Mouse (Mus musculus) kidney, embryonic 15.5 days (tissue): Measurements from ENCODE around the gene Hoxd4. TPM values are rescaled to one million over a fixed set of nuclear protein-coding genes. Genes with fewer than 3 reads are reported as not detected.
A peak's percentile ranks its signal among the peaks of the same experiment; 100 is the strongest.

ENCODE experiments used
- ATAC-seq: fragments of 200-750 bp; cut with Nextera tagmentation; replicated peaks from 2 replicates; pipeline ENCODE4 v1.8.0; 2017; ENCODE audit warnings: moderate TSS enrichment; ENCODE audit not compliant: low FRiP score
- H3K27ac ChIP-seq: fragments of 300-500 bp; sonication (generic); 2 replicates; pipeline ENCODE4 v1.5.1; 2015; ENCODE audit warnings: mild to moderate bottlenecking, inconsistent platforms
- H3K27me3 ChIP-seq: fragments of 300-500 bp; sonication (generic); 2 replicates; pipeline ENCODE4 v1.6.1; 2015; ENCODE audit warnings: inconsistent platforms
- H3K36me3 ChIP-seq: fragments of 300-500 bp; sonication (generic); 2 replicates; pipeline ENCODE4 v1.6.1; 2015; ENCODE audit warnings: inconsistent platforms
- H3K4me1 ChIP-seq: fragments of 300-500 bp; sonication (generic); 2 replicates; pipeline ENCODE4 v1.6.1; 2015; ENCODE audit warnings: inconsistent platforms
- H3K4me2 ChIP-seq: fragments of 300-500 bp; sonication (generic); 2 replicates; pipeline ENCODE4 v1.6.1; 2015; ENCODE audit warnings: moderate library complexity, mild to moderate bottlenecking, inconsistent platforms
- H3K4me3 ChIP-seq: fragments of 300-500 bp; sonication (generic); replicated peaks from 2 replicates; pipeline ENCODE4 v1.5.1; 2015; ENCODE audit warnings: mild to moderate bottlenecking, inconsistent platforms
- H3K9ac ChIP-seq: fragments of 300-500 bp; sonication (generic); 2 replicates; pipeline ENCODE4 v1.6.1; 2015; ENCODE audit warnings: mild to moderate bottlenecking, inconsistent platforms
- H3K9me3 ChIP-seq: fragments of 300-500 bp; sonication (generic); replicated peaks from 2 replicates; pipeline ENCODE4 v1.6.1; 2016; ENCODE audit warnings: inconsistent platforms
- WGBS: fragments of 180-500 bp; shearing (Covaris S2); methylation state at CpG from one replicate; pipeline ENCODE4 v1.1.7; 2015; ENCODE audit warnings: mixed read lengths; 5-methylcytosine and 5-hydroxymethylcytosine counted together
- polyA plus RNA-seq: library from polyadenylated mRNA; unstranded; fragments of >200 nt; fragmentation: Nextera tagmentation; extraction: Ambion mirVana; gene quantifications from 2 replicates; pipeline ENCODE4 v1.2.1, GENCODE M21; 2015

Gene Hoxd4
- polyA plus RNA-seq, 1 experiment from 2014 or later = 5.6 TPM

GRCm38 (mm10) chr2:74672481-74673362 is 39.0 kb upstream of the Hoxd4 start:
- Histone ChIP-seq H3K4me3 (peak overlapping the region; percentile 41), H3K9ac (no peak overlapping the region), H3K27ac (no peak overlapping the region), H3K9me3 (no peaks in the 10 kb centered on the region), H3K4me2 (peak overlapping the region; percentile 69), H3K27me3 (peaks cover 94% of the 10 kb centered on the region), H3K4me1 (peaks cover 66% of the 10 kb centered on the region), H3K36me3 (no peaks in the 10 kb centered on the region)
- 5% methylated on average over 40 of the region's 40 CpGs for WGBS
- ATAC-seq = peak; percentile 17

- peaks cover 63% of the 10 kb centered on the region for H3K4me1 ChIP-seq
- 12% methylated on average over 24 of the region's 24 CpGs for WGBS
- H3K9ac ChIP-seq = no peak overlapping the region
- peak overlapping the region; percentile 26 for H3K4me2 ChIP-seq
- H3K27me3 ChIP-seq = peaks cover 83% of the 10 kb centered on the region
- no peak overlapping the region; the same call in 1 of the 2 replicates for H3K4me3 ChIP-seq
- no peaks in the 10 kb centered on the region for H3K36me3 ChIP-seq
- no peaks in the 10 kb centered on the region for H3K9me3 ChIP-seq
- ATAC-seq = no peak
- no peak overlapping the region for H3K27ac ChIP-seq
Observed at GRCm38 (mm10) chr2:74673835-74674425, 37.8 kb upstream of the Hoxd4 start.

GRCm38 (mm10) chr2:74674881-74675665 is 36.7 kb upstream of the Hoxd4 start, which contains the start of gene Hoxd12:
Gene Hoxd12 (plus strand): TSS chr2:74675013.
- peak; percentile 7; the same call in 1 of the 2 replicates for ATAC-seq
- Histone ChIP-seq H3K9me3 (no peaks in the 10 kb centered on the region), H3K4me2 (peak within 1 kb of the TSS; percentile 49), H3K27ac (peak within 1 kb of the TSS; percentile 82), H3K36me3 (no peaks in the 10 kb centered on the region), H3K9ac (peak within 1 kb of the TSS; percentile 37; the same call in 1 of the 2 replicates), H3K4me3 (peak within 1 kb of the TSS; percentile 28), H3K4me1 (peaks cover 72% of the 10 kb centered on the region), H3K27me3 (peaks cover 81% of the 10 kb centered on the region)
- 6% methylated on average over 47 of the region's 47 CpGs for WGBS

GRCm38 (mm10) chr2:74675666-74676282 is 36.0 kb upstream of the Hoxd4 start:
- 18% methylated on average over 24 of the region's 24 CpGs for WGBS
- H3K36me3 ChIP-seq = no peaks in the 10 kb centered on the region
- H3K4me3 ChIP-seq = peak overlapping the region; percentile 28
- peak; percentile 0; the same call in 1 of the 2 replicates for ATAC-seq
- peaks cover 73% of the 10 kb centered on the region for H3K4me1 ChIP-seq
- peak overlapping the region; percentile 49 for H3K4me2 ChIP-seq
- H3K9me3 ChIP-seq = no peaks in the 10 kb centered on the region
- H3K27ac ChIP-seq = peak overlapping the region; percentile 82
- H3K9ac ChIP-seq = peak overlapping the region; percentile 37; the same call in 1 of the 2 replicates
- peaks cover 82% of the 10 kb centered on the region for H3K27me3 ChIP-seq

GRCm38 (mm10) chr2:74676376-74677052 is 35.2 kb upstream of the Hoxd4 start:
- Histone ChIP-seq H3K36me3 (no peaks in the 10 kb centered on the region), H3K4me1 (peaks cover 77% of the 10 kb centered on the region), H3K9ac (no peak overlapping the region), H3K9me3 (no peaks in the 10 kb centered on the region), H3K27me3 (peaks cover 82% of the 10 kb centered on the region), H3K27ac (peak overlapping the region; percentile 82), H3K4me3 (peak overlapping the region; percentile 28), H3K4me2 (peak overlapping the region; percentile 49)
- peak; percentile 44 for ATAC-seq
- 21% methylated on average over 9 of the region's 9 CpGs for WGBS

GRCm38 (mm10) chr2:74677106-74677505 is 34.6 kb upstream of the Hoxd4 start:
- H3K36me3 ChIP-seq = no peaks in the 10 kb centered on the region
- peak overlapping the region; percentile 82 for H3K27ac ChIP-seq
- H3K9me3 ChIP-seq = no peaks in the 10 kb centered on the region
- ATAC-seq = no peak
- H3K4me1 ChIP-seq = peaks cover 82% of the 10 kb centered on the region
- H3K4me3 ChIP-seq = no peak overlapping the region
- 34% methylated on average over 2 of the region's 2 CpGs for WGBS
- H3K27me3 ChIP-seq = peaks cover 82% of the 10 kb centered on the region
- no peak overlapping the region for H3K9ac ChIP-seq
- H3K4me2 ChIP-seq = peak overlapping the region; percentile 27; the same call in 1 of the 2 replicates

GRCm38 (mm10) chr2:74678891-74679595 is 32.7 kb upstream of the Hoxd4 start, which contains the start of gene Hoxd11:
Gene Hoxd11 (plus strand): TSS chr2:74679557.
- Histone ChIP-seq H3K27me3 (peaks cover 71% of the 10 kb centered on the region), H3K4me2 (peak within 1 kb of the TSS; percentile 68), H3K27ac (peak within 1 kb of the TSS; percentile 96), H3K4me1 (peaks cover 81% of the 10 kb centered on the region), H3K4me3 (peak within 1 kb of the TSS; percentile 66), H3K9ac (peak within 1 kb of the TSS; percentile 65), H3K9me3 (no peaks in the 10 kb centered on the region), H3K36me3 (no peaks in the 10 kb centered on the region)
- WGBS = 6% methylated on average over 15 of the region's 15 CpGs
- 0 out of 2 replicates have a peak, but pooled peaks have one; percentile 3 for ATAC-seq

- Histone ChIP-seq H3K36me3 (no peaks in the 10 kb centered on the region), H3K9me3 (no peaks in the 10 kb centered on the region), H3K27me3 (peaks cover 68% of the 10 kb centered on the region), H3K4me3 (peak overlapping the region; percentile 66), H3K4me2 (peak overlapping the region; percentile 68), H3K27ac (peak overlapping the region; percentile 96), H3K4me1 (peaks cover 78% of the 10 kb centered on the region), H3K9ac (peak overlapping the region; percentile 65)
- ATAC-seq = no peak
- under 1% methylated on average over 26 of the region's 26 CpGs for WGBS
Observed at GRCm38 (mm10) chr2:74679596-74679971, 32.1 kb upstream of the Hoxd4 start.

GRCm38 (mm10) chr2:74679980-74680379 is 31.7 kb upstream of the Hoxd4 start:
- H3K36me3 ChIP-seq = no peaks in the 10 kb centered on the region
- peak overlapping the region; percentile 66 for H3K4me3 ChIP-seq
- no peak for ATAC-seq
- under 1% methylated on average over 23 of the region's 23 CpGs for WGBS
- peaks cover 66% of the 10 kb centered on the region for H3K27me3 ChIP-seq
- peak overlapping the region; percentile 68 for H3K4me2 ChIP-seq
- H3K27ac ChIP-seq = peak overlapping the region; percentile 96
- no peaks in the 10 kb centered on the region for H3K9me3 ChIP-seq
- peaks cover 74% of the 10 kb centered on the region for H3K4me1 ChIP-seq
- peak overlapping the region; percentile 65 for H3K9ac ChIP-seq

GRCm38 (mm10) chr2:74680561-74681398 is 30.9 kb upstream of the Hoxd4 start:
- Histone ChIP-seq H3K36me3 (no peaks in the 10 kb centered on the region), H3K27me3 (peaks cover 63% of the 10 kb centered on the region), H3K4me2 (peak overlapping the region; percentile 68), H3K4me1 (peaks cover 66% of the 10 kb centered on the region), H3K9ac (peak overlapping the region; percentile 88), H3K27ac (peak overlapping the region; percentile 96), H3K4me3 (peak overlapping the region; percentile 66), H3K9me3 (no peaks in the 10 kb centered on the region)
- 3% methylated on average over 21 of the region's 21 CpGs for WGBS
- no peak for ATAC-seq
